13 mouse cellular contexts compared by ENCODE assay signal in the genomic region with DNA sequence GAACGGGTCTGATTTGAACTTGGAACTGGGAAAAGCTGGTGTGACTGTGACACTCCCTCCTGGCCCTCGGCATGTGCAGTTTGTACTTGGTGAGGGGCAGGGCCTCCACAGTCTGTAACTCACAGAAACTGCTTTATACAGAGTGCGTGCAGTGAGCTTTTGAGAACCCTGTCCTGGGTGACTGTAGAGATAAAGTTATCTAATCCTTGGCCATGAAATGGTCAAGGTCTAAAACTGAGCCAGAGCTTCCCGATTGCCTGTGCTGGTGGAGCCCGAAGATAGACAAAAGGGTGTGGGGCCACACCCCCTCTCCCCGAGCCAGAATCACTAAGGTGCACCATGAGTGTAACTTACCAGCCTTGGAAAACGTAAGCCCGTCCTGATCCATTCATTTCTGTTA. TPM values are rescaled to one million over a fixed set of nuclear protein-coding genes. Genes with fewer than 3 reads are reported as not detected.
DNase-seq lines count a peak whose midpoint lies in the region; ATAC-seq and TF ChIP-seq lines count a peak whose summit lies in the region.
"Had no signal": no experiment of that assay in that cellular context is flagged by ENCODE, and none has a peak within 500 bp of the region (broad histone marks: within the 10 kb centered on the region; RNA-seq: fewer than 3 reads in every experiment).

No protein-coding gene starts in this region.

- no peak for TF ChIP-seq CTCF in embryonic fibroblast, embryonic 13.5 days (IDR thresholded peaks at IDR 0.05; ENCODE audit: borderline replicate concordance, insufficient read depth, low read length)
- no peak for TF ChIP-seq CTCF in small intestine, adult 2 months (IDR thresholded peaks at IDR 0.05; ENCODE audit: extremely low read depth, insufficient read length, insufficient replicate concordance, low read depth, low read length)

- H3K27ac ChIP-seq in heart, embryonic 10.5 days, result peak overlapping the region; percentile 44; the same call in 1 of the 2 replicates
- H3K27ac ChIP-seq in lung, embryonic 15.5 days, result peak overlapping the region; percentile 93
- H3K27ac ChIP-seq in embryonic fibroblast, embryonic 13.5 days (ENCODE audit: insufficient read depth, low read length), result peak overlapping the region; percentile 57
- H3K27ac ChIP-seq in small intestine, adult 2 months (ENCODE audit: insufficient read depth, low read depth, low read length), result peak overlapping the region; percentile 92
- H3K27ac ChIP-seq: forebrain, embryonic 13.5 days had no signal

- no peak for DNase-seq in heart, embryonic 10.5 days (ENCODE audit: low spot score)
- DNase-seq in heart, adult 8-10 months (ENCODE audit: low spot score), result no peak
- no peak for DNase-seq in lung, postnatal 14 days
- no peak for DNase-seq in spleen, postnatal 36 days (ENCODE audit: low spot score in 2 of 2)
- no peak for DNase-seq in T-cell, adult 2 months (ENCODE audit: low spot score)
- DNase-seq: B cell, adult 2 months; cerebellum, adult 11 months; lung, postnatal 36 days had no signal

- ATAC-seq in lung, embryonic 15.5 days (ENCODE audit: borderline replicate concordance, extremely low read depth, low FRiP score, low TSS enrichment), result no peak
- ATAC-seq: forebrain, embryonic 13.5 days had no signal

- H3K27me3 ChIP-seq in heart, embryonic 10.5 days (ENCODE audit: insufficient read depth, poor library complexity, severe bottlenecking), result no peaks in the 10 kb centered on the region
- no peaks in the 10 kb centered on the region for H3K27me3 ChIP-seq in lung, embryonic 15.5 days
- no peaks in the 10 kb centered on the region for H3K27me3 ChIP-seq in small intestine, adult 2 months (ENCODE audit: control insufficient read depth, insufficient read depth, low read length)
- H3K27me3 ChIP-seq: forebrain, embryonic 13.5 days; neural tube, embryonic 13.5 days had no signal

- H3K36me3 ChIP-seq in heart, embryonic 10.5 days, result peaks cover 24% of the 10 kb centered on the region
- H3K36me3 ChIP-seq in lung, embryonic 15.5 days, result no peaks in the 10 kb centered on the region; the same call in 1 of the 2 replicates
- peaks cover 17% of the 10 kb centered on the region for H3K36me3 ChIP-seq in small intestine, adult 2 months (ENCODE audit: control insufficient read depth, insufficient read depth, low read length)

- H3K9me3 ChIP-seq in heart, embryonic 10.5 days, result no peaks in the 10 kb centered on the region
- H3K9me3 ChIP-seq in lung, embryonic 15.5 days, result no peaks in the 10 kb centered on the region
- H3K9me3 ChIP-seq: forebrain, embryonic 13.5 days; neural tube, embryonic 13.5 days had no signal

- peak overlapping the region; percentile 7; the same call in 1 of the 2 replicates for H3K4me2 ChIP-seq in lung, embryonic 15.5 days
- H3K4me2 ChIP-seq: forebrain, embryonic 13.5 days; neural tube, embryonic 13.5 days had no signal

- H3K9ac ChIP-seq in lung, embryonic 15.5 days, result no peak overlapping the region

- no peak for TF ChIP-seq POLR2A in embryonic fibroblast, embryonic 13.5 days (IDR thresholded peaks at IDR 0.05; ENCODE audit: low read depth, low read length)
- TF ChIP-seq POLR2A in small intestine, adult 2 months (IDR thresholded peaks at IDR 0.05; ENCODE audit: low read depth, low read length), result peak; percentile 8; the same call in 1 of the 2 replicates

- H3K4me1 ChIP-seq in heart, embryonic 10.5 days, result peaks cover 63% of the 10 kb centered on the region
- H3K4me1 ChIP-seq in lung, embryonic 15.5 days, result peaks cover 74% of the 10 kb centered on the region
- peaks cover 58% of the 10 kb centered on the region for H3K4me1 ChIP-seq in embryonic fibroblast, embryonic 13.5 days (ENCODE audit: control insufficient read depth, insufficient read depth, low read length)
- H3K4me1 ChIP-seq in small intestine, adult 2 months (ENCODE audit: control insufficient read depth, insufficient read depth, insufficient read length, low read length), result peaks cover 59% of the 10 kb centered on the region

- WGBS in heart, embryonic 10.5 days, result 36% methylated on average over 8 of the region's 8 CpGs
- 43% methylated on average over 8 of the region's 8 CpGs for WGBS in lung, embryonic 15.5 days
- WGBS in small intestine, adult 2 months, result 24% methylated on average over 8 of the region's 8 CpGs

- H3K4me3 ChIP-seq in heart, embryonic 10.5 days, result no peak overlapping the region
- H3K4me3 ChIP-seq in lung, embryonic 15.5 days, result no peak overlapping the region
- no peak overlapping the region for H3K4me3 ChIP-seq in embryonic fibroblast, embryonic 13.5 days (ENCODE audit: insufficient read depth, low read length)
- H3K4me3 ChIP-seq in small intestine, adult 2 months (ENCODE audit: low read depth, low read length), result peak overlapping the region; percentile 13; the same call in 1 of the 2 replicates
- H3K4me3 ChIP-seq: forebrain, embryonic 13.5 days; neural tube, embryonic 13.5 days had no signal

RNA-seq across cellular contexts. Expression of a gene that starts 58.2 kb away (rescaled TPM):
- polyA plus RNA-seq in heart, embryonic 10.5 days (2016; fragmentation: Nextera tagmentation; extraction: Ambion mirVana), result 450 and 452 TPM in 2 replicates
- 100 to 1,000 TPM; 354 to 406 (median 379) TPM for total RNA-seq in heart, adult 8-10 months (2022)
- polyA plus RNA-seq in lung, embryonic 15.5 days (2015; fragmentation: Nextera tagmentation; extraction: Ambion mirVana), result 454 and 467 TPM in 2 replicates
- 355 and 440 TPM in 2 replicates for polyA plus RNA-seq in embryonic fibroblast, embryonic 13.5 days (2011; ENCODE audit: insufficient read length, low read depth, missing spikeins)
- 159 and 390 TPM in 2 replicates for polyA plus RNA-seq in small intestine, adult 2 months (2012; rRNA removed)

RNA-seq across cellular contexts. Expression of a gene that starts 59.6 kb away (rescaled TPM):
- polyA plus RNA-seq in heart, embryonic 10.5 days (2016; fragmentation: Nextera tagmentation; extraction: Ambion mirVana), result 12.7 and 13.9 TPM in 2 replicates
- total RNA-seq in heart, adult 8-10 months (2022), result 1 to 10 TPM; 5.1 to 6.9 (median 5.5) TPM
- 11.0 and 12.0 TPM in 2 replicates for polyA plus RNA-seq in lung, embryonic 15.5 days (2015; fragmentation: Nextera tagmentation; extraction: Ambion mirVana)
- polyA plus RNA-seq in embryonic fibroblast, embryonic 13.5 days (2011; ENCODE audit: insufficient read length, low read depth, missing spikeins), result 11.3 and 12.3 TPM in 2 replicates
- polyA plus RNA-seq in small intestine, adult 2 months (2012; rRNA removed), result 26.4 and 49.8 TPM in 2 replicates

RNA-seq across cellular contexts. Expression of a gene that starts 59.7 kb away (rescaled TPM):
- 60.1 and 72.5 TPM in 2 replicates for polyA plus RNA-seq in heart, embryonic 10.5 days (2016; fragmentation: Nextera tagmentation; extraction: Ambion mirVana)
- 10 to 100 TPM; 51.6 to 59.7 (median 56.5) TPM for total RNA-seq in heart, adult 8-10 months (2022)
- 101 and 103 TPM in 2 replicates for polyA plus RNA-seq in lung, embryonic 15.5 days (2015; fragmentation: Nextera tagmentation; extraction: Ambion mirVana)
- 17.1 and 18.1 TPM in 2 replicates for polyA plus RNA-seq in embryonic fibroblast, embryonic 13.5 days (2011; ENCODE audit: insufficient read length, low read depth, missing spikeins)
- 136 and 209 TPM in 2 replicates for polyA plus RNA-seq in small intestine, adult 2 months (2012; rRNA removed)
